Mouse (Mus musculus): ENCODE results near the gene Gfy.

DNA sequence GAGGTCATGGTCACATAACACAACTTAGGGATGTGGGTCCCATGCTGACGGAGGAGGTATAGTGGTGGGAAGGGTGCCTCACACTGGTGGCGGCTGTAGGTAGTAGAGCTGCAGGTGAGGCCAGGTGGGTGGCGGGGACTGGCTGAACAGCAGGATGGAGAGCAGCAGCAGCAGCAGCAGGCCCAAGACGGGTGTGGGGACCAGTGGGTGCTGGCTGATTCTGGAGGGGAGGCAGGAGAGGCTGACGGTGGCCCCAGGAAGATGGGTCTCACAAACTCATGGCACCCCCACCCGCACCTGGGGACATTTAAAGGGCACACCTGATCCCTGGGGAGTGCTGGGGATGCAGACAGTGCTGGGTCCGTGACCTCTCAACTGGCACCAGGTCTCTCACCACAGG lies 4.3 kb upstream of the Gfy start:
- TF ChIP-seq GATA1 (IDR thresholded peaks at IDR 0.05; ENCODE audit: borderline replicate concordance, low read length) (no peak), FLI1 (IDR thresholded peaks at IDR 0.05; ENCODE audit: low read length) (no peak)

All from megakaryocyte, embryonic 14.5 days (primary cell).